In the genomic region with DNA sequence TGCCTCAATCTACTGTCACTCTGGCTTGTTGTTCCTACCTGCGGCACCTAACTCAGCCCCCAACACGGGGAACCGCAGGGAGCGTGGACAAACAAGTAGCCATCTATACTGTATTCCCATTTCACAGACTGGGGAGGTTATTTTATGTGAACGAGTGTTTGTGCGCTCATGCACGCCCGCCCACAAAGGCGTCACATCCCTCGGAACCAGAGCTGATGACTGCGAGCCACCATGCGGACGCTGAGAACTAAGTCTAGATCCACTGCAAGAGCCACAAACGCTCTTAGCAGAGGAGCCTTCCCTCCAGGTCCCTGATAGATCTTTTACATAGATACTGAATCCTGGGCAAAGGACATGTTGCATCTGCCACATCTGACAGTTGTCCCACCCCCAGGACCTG, we compare ENCODE assay signal across 17 mouse cellular contexts.
"Had no signal": no experiment of that assay in that cellular context is flagged by ENCODE, and none has a peak within 500 bp of the region (broad histone marks: within the 10 kb centered on the region; RNA-seq: fewer than 3 reads in every experiment).

No protein-coding gene starts in this region.

- H3K4me2 ChIP-seq: kidney, embryonic 15.5 days; liver, embryonic 13.5 days; lung, embryonic 14.5 days; midbrain, embryonic 12.5 days; neural tube, embryonic 13.5 days had no signal

- H3K9ac ChIP-seq: kidney, embryonic 15.5 days; liver, embryonic 13.5 days; lung, embryonic 14.5 days; midbrain, embryonic 12.5 days; neural tube, embryonic 13.5 days had no signal

- H3K27ac ChIP-seq: kidney, embryonic 15.5 days; left cerebral cortex, adult 2 months; liver, embryonic 13.5 days; macrophage; midbrain, embryonic 12.5 days; neural tube, embryonic 13.5 days; stomach, postnatal 0 days had no signal

- H3K4me3 ChIP-seq: kidney, embryonic 15.5 days; left cerebral cortex, adult 2 months; liver, embryonic 13.5 days; midbrain, embryonic 12.5 days; myocyte; neural tube, embryonic 13.5 days had no signal

- ATAC-seq: lung, postnatal 0 days; midbrain, embryonic 16.5 days had no signal

- DNase-seq: kidney, postnatal 10 days; layer of hippocampus, postnatal 36 days; liver, embryonic 13.5 days; lung, embryonic 14.5 days; retina, postnatal 1 day; thymus, adult 2 months; thymus, postnatal 14 days; thymus, postnatal 4 days had no signal

- H3K36me3 ChIP-seq: midbrain, embryonic 12.5 days had no signal

- H3K27me3 ChIP-seq: kidney, embryonic 15.5 days; liver, embryonic 13.5 days; midbrain, embryonic 12.5 days; neural tube, embryonic 13.5 days had no signal
